Mouse (Mus musculus) midbrain, embryonic 11.5 days (tissue): ENCODE data around the gene Dido1. TPM values are rescaled to one million over a fixed set of nuclear protein-coding genes. Genes with fewer than 3 reads are reported as not detected.

Experiments used
- ATAC-seq: fragments of 200-750 bp; cut with Nextera tagmentation; 2 replicates; pipeline ENCODE4 v1.8.0; 2017; ENCODE audit warnings: moderate TSS enrichment, moderate library complexity; ENCODE audit not compliant: low FRiP score
- DNase-seq: peaks from one replicate; pipeline ENCODE4 v3.0.0; 2015; ENCODE audit warnings: low spot score; ENCODE audit errors: missing footprints
- H3K27ac ChIP-seq: fragments of 300-500 bp; sonication (generic); 2 replicates; pipeline ENCODE4 v1.5.1; 2014; ENCODE audit warnings: low read depth, low read length
- H3K27me3 ChIP-seq: fragments of 300-500 bp; sonication (generic); 2 replicates; pipeline ENCODE4 v1.6.1; 2014; ENCODE audit warnings: mild to moderate bottlenecking, low read length, moderate library complexity, mixed read lengths; ENCODE audit not compliant: control insufficient read depth, insufficient read depth
- H3K36me3 ChIP-seq: fragments of 300-500 bp; sonication (generic); 2 replicates; pipeline ENCODE4 v1.6.1; 2014; ENCODE audit warnings: mild to moderate bottlenecking, low read length, moderate library complexity, mixed read lengths; ENCODE audit not compliant: control insufficient read depth, insufficient read depth
- H3K4me1 ChIP-seq: fragments of 300-500 bp; sonication (generic); 2 replicates; pipeline ENCODE4 v1.6.1; 2014; ENCODE audit warnings: low read length; ENCODE audit not compliant: control insufficient read depth, insufficient read depth
- H3K4me2 ChIP-seq: fragments of 300-500 bp; sonication (generic); 2 replicates; pipeline ENCODE4 v1.6.1; 2014; ENCODE audit warnings: mild to moderate bottlenecking, moderate library complexity
- H3K4me3 ChIP-seq: fragments of 300-500 bp; sonication (generic); 2 replicates; pipeline ENCODE4 v1.5.1; 2014; ENCODE audit warnings: low read depth, low read length
- H3K9ac ChIP-seq: fragments of 300-500 bp; sonication (generic); 2 replicates; pipeline ENCODE4 v1.6.1; 2014; ENCODE audit warnings: low read length
- H3K9me3 ChIP-seq: fragments of 300-500 bp; sonication (generic); 2 replicates; pipeline ENCODE4 v1.6.1; 2016; ENCODE audit warnings: low read length; ENCODE audit not compliant: control insufficient read depth
- WGBS: fragments of 180-500 bp; shearing (Covaris S2); extraction: QIAGEN DNeasy Blood & Tissue Kit; methylation state at CpG from one replicate; pipeline ENCODE4 v1.1.7; 2014; 5-methylcytosine and 5-hydroxymethylcytosine counted together
- polyA plus RNA-seq: library from polyadenylated mRNA; unstranded; fragments of >200 nt; fragmentation: Nextera tagmentation; extraction: Ambion mirVana; gene quantifications from 2 replicates; pipeline ENCODE4 v1.2.1, GENCODE M21; 2014

The Dido1 gene
- polyA plus RNA-seq, 1 experiment from 2014 or later = 30.5 TPM

GRCm38 (mm10) chr2:180678609-180679140 lies 31.1 kb downstream of the Dido1 start:
- WGBS = 26% methylated on average over 4 of the region's 4 CpGs
- peaks cover 18% of the 10 kb centered on the region for H3K36me3 ChIP-seq
- H3K9me3 ChIP-seq = no peaks in the 10 kb centered on the region
- H3K4me3 ChIP-seq = no peak overlapping the region
- H3K4me1 ChIP-seq = no peaks in the 10 kb centered on the region
- no peak overlapping the region for H3K9ac ChIP-seq
- no peak overlapping the region for H3K27ac ChIP-seq
- ATAC-seq = peak; percentile 70
- peak; percentile 97 for DNase-seq
- H3K4me2 ChIP-seq = no peak overlapping the region
- no peaks in the 10 kb centered on the region for H3K27me3 ChIP-seq

GRCm38 (mm10) chr2:180676706-180677105 lies 33.1 kb downstream of the Dido1 start:
- 95% methylated on average over 2 of the region's 2 CpGs for WGBS
- no peak overlapping the region for H3K4me3 ChIP-seq
- no peak overlapping the region for H3K27ac ChIP-seq
- DNase-seq (no peak), ATAC-seq (no peak)
- no peaks in the 10 kb centered on the region for H3K4me1 ChIP-seq
- peaks cover 6% of the 10 kb centered on the region; the same call in 1 of the 2 replicates for H3K36me3 ChIP-seq
- H3K9me3 ChIP-seq = no peaks in the 10 kb centered on the region
- H3K27me3 ChIP-seq = no peaks in the 10 kb centered on the region
- H3K9ac ChIP-seq = no peak overlapping the region
- no peak overlapping the region for H3K4me2 ChIP-seq

DNA sequence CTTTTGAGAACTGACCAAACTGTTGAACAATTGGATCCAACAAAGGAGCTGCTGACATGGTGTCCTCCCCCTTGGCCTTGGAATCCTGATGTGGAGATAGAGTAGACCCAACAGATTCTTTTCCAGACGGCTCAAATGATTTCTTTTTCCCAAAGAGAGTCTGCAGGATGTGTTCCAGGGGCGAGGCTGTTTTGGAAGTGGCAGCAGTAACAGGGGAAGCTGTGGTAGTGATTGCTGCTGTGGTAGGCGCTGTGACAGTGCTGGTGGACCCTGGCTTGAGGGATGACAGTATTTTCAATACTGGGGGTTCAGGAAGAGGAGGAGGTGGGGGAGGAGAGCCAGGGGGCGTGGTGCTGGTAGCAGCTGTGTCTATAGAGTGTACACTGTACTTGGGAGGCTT lies 47.8 kb downstream of the Dido1 start:
- Histone ChIP-seq H3K4me3 (no peak overlapping the region), H3K9me3 (no peaks in the 10 kb centered on the region), H3K27me3 (no peaks in the 10 kb centered on the region), H3K36me3 (peaks cover 6% of the 10 kb centered on the region; the same call in 1 of the 2 replicates), H3K27ac (no peak overlapping the region), H3K4me2 (no peak overlapping the region), H3K4me1 (peaks cover 7% of the 10 kb centered on the region; the same call in 1 of the 2 replicates), H3K9ac (no peak overlapping the region)
- peak; percentile 51 for DNase-seq
- WGBS = 88% methylated on average over 4 of the region's 4 CpGs
- ATAC-seq = no peak

- no peak for ATAC-seq
- DNase-seq = peak; percentile 73
- Histone ChIP-seq H3K4me3 (no peak overlapping the region), H3K36me3 (peaks cover 4% of the 10 kb centered on the region; the same call in 1 of the 2 replicates), H3K4me2 (no peak overlapping the region), H3K9me3 (no peaks in the 10 kb centered on the region), H3K9ac (no peak overlapping the region), H3K4me1 (peaks cover 7% of the 10 kb centered on the region; the same call in 1 of the 2 replicates), H3K27ac (no peak overlapping the region), H3K27me3 (no peaks in the 10 kb centered on the region)
- WGBS = 98% methylated on average over 5 of the region's 5 CpGs
Observed at GRCm38 (mm10) chr2:180660521-180660920, 49.3 kb downstream of the Dido1 start.

DNA sequence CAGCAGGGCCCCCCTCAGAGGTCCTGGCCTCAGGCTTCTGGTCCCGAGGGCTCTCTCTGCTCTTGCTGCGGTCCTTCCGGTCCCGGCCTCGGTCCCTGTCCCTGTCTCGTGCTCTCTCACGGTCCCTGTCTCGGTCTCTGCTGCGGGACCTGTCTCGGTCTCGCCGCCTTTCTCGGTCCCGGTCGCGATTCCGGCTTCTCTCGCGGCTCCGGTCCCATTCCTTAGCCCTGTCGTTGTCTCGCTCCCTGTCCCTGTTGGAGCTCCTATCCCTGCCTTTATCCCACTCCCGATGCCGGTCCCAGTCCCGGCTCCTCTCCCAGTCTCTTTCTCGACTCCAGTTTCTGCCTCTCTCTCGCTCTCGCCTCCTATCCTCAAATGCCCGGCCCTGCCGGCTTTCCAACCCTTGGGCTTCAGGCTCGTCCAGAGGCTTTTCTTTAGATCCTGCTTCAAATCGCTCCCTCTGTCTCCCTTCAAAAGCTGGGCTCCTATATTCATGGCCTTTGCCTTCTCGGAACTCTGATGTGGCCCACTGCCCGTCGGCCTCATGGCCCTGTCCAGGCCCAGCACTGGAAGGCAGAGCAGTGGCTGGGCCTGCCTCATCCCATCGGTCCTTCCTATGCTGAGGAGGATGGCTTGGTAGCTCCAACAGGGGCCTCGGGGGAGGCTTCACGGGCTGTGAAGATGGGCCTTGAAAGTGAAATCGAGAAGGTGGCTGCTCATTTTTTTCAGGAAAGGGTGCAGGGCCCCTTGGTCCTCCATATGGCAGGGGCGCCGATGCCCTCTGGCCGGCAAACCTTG lies 50.2 kb downstream of the Dido1 start:
- Histone ChIP-seq H3K4me2 (peak overlapping the region; percentile 42), H3K36me3 (peaks cover 4% of the 10 kb centered on the region; the same call in 1 of the 2 replicates), H3K4me1 (peaks cover 7% of the 10 kb centered on the region; the same call in 1 of the 2 replicates), H3K9me3 (no peaks in the 10 kb centered on the region), H3K27me3 (no peaks in the 10 kb centered on the region), H3K4me3 (peak overlapping the region; percentile 9), H3K27ac (no peak overlapping the region), H3K9ac (peak overlapping the region; percentile 68)
- DNase-seq (peak; percentile 90), ATAC-seq (peak; percentile 52)
- WGBS = 28% methylated on average over 42 of the region's 42 CpGs

DNA sequence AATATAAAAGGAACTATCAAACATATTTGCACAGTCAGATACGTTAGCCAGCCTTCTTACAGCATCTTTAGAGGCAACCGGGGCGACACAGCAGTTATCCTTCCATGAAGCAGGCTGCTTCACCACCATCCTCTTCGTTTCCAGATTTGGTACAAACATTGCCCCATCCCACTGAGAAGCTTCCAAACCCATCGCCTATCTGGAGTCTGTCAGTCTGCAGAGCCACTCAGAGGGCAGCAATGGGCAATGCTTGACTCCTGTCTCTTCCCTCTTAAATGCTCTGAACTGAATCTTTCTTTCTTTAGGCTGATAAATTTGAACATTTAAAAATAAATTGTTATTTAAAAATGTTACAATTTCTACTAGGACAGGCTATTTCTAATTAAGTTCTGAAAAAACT lies 51.4 kb downstream of the Dido1 start:
- no peak overlapping the region for H3K27ac ChIP-seq
- peaks cover 4% of the 10 kb centered on the region; the same call in 1 of the 2 replicates for H3K36me3 ChIP-seq
- WGBS = 89% methylated on average over 5 of the region's 5 CpGs
- H3K27me3 ChIP-seq = no peaks in the 10 kb centered on the region
- no peak overlapping the region for H3K9ac ChIP-seq
- DNase-seq (peak; percentile 81), ATAC-seq (no peak)
- no peak overlapping the region for H3K4me2 ChIP-seq
- peaks cover 7% of the 10 kb centered on the region; the same call in 1 of the 2 replicates for H3K4me1 ChIP-seq
- no peaks in the 10 kb centered on the region for H3K9me3 ChIP-seq
- no peak overlapping the region for H3K4me3 ChIP-seq

GRCm38 (mm10) chr2:180657394-180658013 lies 52.3 kb downstream of the Dido1 start:
- peaks cover 4% of the 10 kb centered on the region; the same call in 1 of the 2 replicates for H3K36me3 ChIP-seq
- peak; percentile 72 for ATAC-seq
- 78% methylated on average over 4 of the region's 4 CpGs for WGBS

GRCm38 (mm10) chr2:180655150-180655549 lies 54.6 kb downstream of the Dido1 start:
- no peaks in the 10 kb centered on the region for H3K9me3 ChIP-seq
- WGBS = 64% methylated on average over 6 of the region's 6 CpGs
- H3K27me3 ChIP-seq = no peaks in the 10 kb centered on the region
- no peak overlapping the region for H3K9ac ChIP-seq
- H3K4me2 ChIP-seq = no peak overlapping the region
- no peak overlapping the region for H3K27ac ChIP-seq
- no peak overlapping the region for H3K4me3 ChIP-seq
- ATAC-seq (no peak), DNase-seq (peak; percentile 61)
- peaks cover 6% of the 10 kb centered on the region; the same call in 1 of the 2 replicates for H3K4me1 ChIP-seq
- no peaks in the 10 kb centered on the region for H3K36me3 ChIP-seq

More at GRCm38 (mm10) chr2:180657394-180658013, 52.3 kb downstream of the Dido1 start:
- Histone ChIP-seq H3K4me3 (no peak overlapping the region), H3K4me2 (no peak overlapping the region), H3K27ac (no peak overlapping the region), H3K9me3 (no peaks in the 10 kb centered on the region), H3K4me1 (peaks cover 7% of the 10 kb centered on the region; the same call in 1 of the 2 replicates), H3K27me3 (no peaks in the 10 kb centered on the region), H3K9ac (no peak overlapping the region)
- DNase-seq = peak; percentile 96

GRCm38 (mm10) chr2:180654666-180655065 lies 55.1 kb downstream of the Dido1 start:
- Histone ChIP-seq H3K4me3 (no peak overlapping the region), H3K9ac (no peak overlapping the region), H3K27ac (no peak overlapping the region), H3K4me2 (no peak overlapping the region), H3K9me3 (no peaks in the 10 kb centered on the region), H3K4me1 (peaks cover 4% of the 10 kb centered on the region; the same call in 1 of the 2 replicates), H3K27me3 (no peaks in the 10 kb centered on the region), H3K36me3 (no peaks in the 10 kb centered on the region)
- peak; percentile 33 for DNase-seq
- ATAC-seq = no peak
- 86% methylated on average over 7 of the region's 7 CpGs for WGBS
